Mouse (Mus musculus) lung, postnatal 0 days (tissue): ENCODE data around the gene Coa6.

Source experiments
- CTCF ChIP-seq: IDR thresholded peaks from 2 replicates; pipeline ENCODE4 v1.5.1; 2016; ENCODE audit warnings: antibody characterized with exemption, mild to moderate bottlenecking
- EP300 ChIP-seq: IDR thresholded peaks from 2 replicates; pipeline ENCODE4 v1.6.1; 2016; ENCODE audit warnings: antibody characterized with exemption, mild to moderate bottlenecking, control low read depth

DNA sequence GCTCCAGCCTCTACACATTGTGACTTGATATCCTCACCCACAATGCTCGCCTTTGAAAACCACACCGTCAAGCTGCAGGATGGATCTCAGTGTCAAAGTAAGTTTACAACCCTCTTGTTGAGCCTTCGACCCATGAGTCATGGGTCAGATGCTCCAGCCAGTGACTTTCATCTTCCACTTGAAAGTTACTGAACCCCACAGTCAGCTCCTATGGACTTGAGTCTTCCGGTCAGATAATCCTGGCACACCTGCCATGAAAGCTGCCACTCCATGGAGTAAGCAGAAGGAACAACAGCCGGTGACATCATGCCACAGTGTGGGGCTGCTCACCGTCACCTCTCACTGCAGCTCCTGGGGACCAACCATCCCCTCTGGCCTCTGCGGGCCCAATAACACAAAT lies 41.0 kb upstream of the Coa6 start:
- no peak for TF ChIP-seq EP300
- no peak for TF ChIP-seq CTCF
